Mouse (Mus musculus) adrenal gland, postnatal 36 days (tissue): ENCODE data around the gene Nod2. TPM values are rescaled to one million over a fixed set of nuclear protein-coding genes. Genes with fewer than 3 reads are reported as not detected.

Experiments
- total RNA-seq, 2 experiments: library from RNA; stranded (reverse); gene quantifications; 2 replicates each; pipeline ENCODE4 v1.2.3; 2021

Gene Nod2
- total RNA-seq, 2 experiments from 2014 or later: 0.79 to 1.1 TPM

Other genes starting within 250 kb of the Nod2 start
- gene Nkd1, start 126.0 kb upstream of the Nod2 start, total RNA-seq: 10 to 100 TPM; 40.8 to 51.1 TPM
- 1 to 10 TPM; 1.4 to 2.6 TPM for gene Snx20, start 11.2 kb upstream of the Nod2 start, total RNA-seq
- gene Cyld, start 49.7 kb downstream of the Nod2 start, total RNA-seq: 10 to 100 TPM; 55.7 to 60.9 TPM